Mouse (Mus musculus): ENCODE results near the gene Spag4. TPM values are rescaled to one million over a fixed set of nuclear protein-coding genes. Genes with fewer than 3 reads are reported as not detected.

The Spag4 gene
- 2.8 and 2.9 TPM in 2 replicates for polyA plus RNA-seq (2015; fragmentation: Nextera tagmentation; extraction: Ambion mirVana)

DNA sequence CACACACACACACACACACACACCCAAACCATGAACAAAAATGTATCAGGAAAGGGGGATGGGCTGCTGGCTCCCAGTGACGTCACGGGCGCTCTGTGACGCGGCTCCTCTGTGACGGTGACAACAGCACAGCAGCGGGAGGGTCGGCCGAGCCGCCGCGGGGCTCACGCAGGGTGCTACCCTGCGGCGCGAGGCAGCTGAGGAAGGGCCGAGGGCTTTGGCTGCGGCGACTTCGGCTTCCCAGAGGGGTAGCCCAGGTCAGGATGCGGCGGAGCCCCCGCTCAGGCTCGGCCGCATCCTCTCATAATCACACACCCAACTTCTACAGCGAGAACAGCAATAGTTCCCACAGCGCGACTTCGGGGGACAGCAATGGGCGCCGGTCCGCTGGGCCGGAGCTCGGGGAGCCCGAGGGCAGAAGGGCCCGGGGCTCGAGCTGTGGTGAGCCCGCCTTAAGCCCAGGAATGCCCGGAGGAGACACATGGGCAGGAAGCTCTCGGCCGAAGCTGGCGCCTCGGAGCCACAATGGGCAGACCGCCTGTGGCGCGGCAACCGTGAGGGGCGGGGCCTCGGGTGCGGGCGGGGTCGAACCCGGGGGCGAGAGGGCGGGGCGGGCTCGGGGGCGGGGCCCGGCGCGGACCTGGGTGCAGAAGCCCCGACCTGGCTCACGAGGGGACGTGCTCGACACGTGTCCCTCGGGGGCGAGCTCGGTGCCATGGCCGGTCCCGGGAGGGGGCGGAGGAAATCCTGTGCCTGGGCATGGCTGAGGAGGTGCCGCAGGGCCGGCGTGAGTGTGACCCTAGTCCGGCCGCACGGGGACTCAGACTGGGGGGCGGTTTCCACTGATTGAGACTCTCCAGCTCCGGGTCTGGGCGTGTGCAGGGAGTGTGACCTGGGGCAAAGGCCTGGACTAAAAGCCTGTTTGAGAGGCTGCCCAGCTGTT, at the start of gene Spag4:
Gene Spag4 (plus strand): TSS at position 77 of the 943 bp plus-strand sequence.
- under 1% methylated on average over 73 of the region's 81 CpGs for WGBS

GRCm38 (mm10) chr2:156018106-156018505, 46.9 kb upstream of the Spag4 start:
- Histone ChIP-seq H3K4me3 (replicated peaks) (no peak overlapping the region), H3K27me3 (replicated peaks) (no peaks in the 10 kb centered on the region), H3K9ac (no peak overlapping the region), H3K4me1 (replicated peaks) (no peaks in the 10 kb centered on the region), H3K27ac (no peak overlapping the region), H3K9me3 (no peaks in the 10 kb centered on the region), H3K4me2 (replicated peaks) (no peak overlapping the region), H3K36me3 (peaks cover 34% of the 10 kb centered on the region)
- WGBS, result 76% methylated on average over 3 of the region's 3 CpGs
- ATAC-seq, result no peak

More for the DNA sequence above, at the start of gene Spag4:
- peak; percentile 92 for ATAC-seq
- peak within 1 kb of the TSS; percentile 96 for H3K4me2 ChIP-seq (replicated peaks)
- H3K4me1 ChIP-seq (replicated peaks), result peaks cover 10% of the 10 kb centered on the region
- peaks cover 9% of the 10 kb centered on the region for H3K36me3 ChIP-seq
- H3K27ac ChIP-seq, result peak within 1 kb of the TSS; percentile 78
- peak within 1 kb of the TSS; percentile 74 for H3K9ac ChIP-seq
- H3K4me3 ChIP-seq (replicated peaks), result peak within 1 kb of the TSS; percentile 72
- H3K9me3 ChIP-seq, result no peaks in the 10 kb centered on the region
- no peaks in the 10 kb centered on the region for H3K27me3 ChIP-seq (replicated peaks)

DNA sequence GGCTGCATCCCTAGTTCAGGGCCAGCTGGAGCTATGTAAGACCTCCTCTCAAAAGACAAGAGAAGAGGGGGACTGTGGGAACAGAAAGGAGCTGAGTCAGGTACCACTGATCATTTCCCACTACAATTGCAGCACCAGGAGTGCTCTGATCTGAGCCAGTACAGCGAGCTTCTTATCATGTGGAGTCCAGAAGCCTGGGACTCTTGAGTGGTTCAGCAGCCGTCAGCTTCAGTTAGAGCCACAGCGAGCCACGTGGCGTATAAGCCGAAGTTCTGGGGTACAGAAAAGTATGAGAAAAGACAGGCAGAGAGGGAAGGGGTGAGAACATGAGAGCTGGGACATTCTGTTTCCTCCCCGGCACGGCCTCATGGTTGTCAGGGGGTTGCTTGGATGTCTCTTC, 43.8 kb upstream of the Spag4 start:
- Histone ChIP-seq H3K9me3 (no peaks in the 10 kb centered on the region), H3K27ac (no peak overlapping the region), H3K4me2 (replicated peaks) (no peak overlapping the region), H3K4me3 (replicated peaks) (no peak overlapping the region), H3K4me1 (replicated peaks) (no peaks in the 10 kb centered on the region), H3K36me3 (peaks cover 15% of the 10 kb centered on the region), H3K27me3 (replicated peaks) (no peaks in the 10 kb centered on the region), H3K9ac (no peak overlapping the region)
- no peak for ATAC-seq
- WGBS, result 86% methylated on average over 8 of the region's 8 CpGs

GRCm38 (mm10) chr2:156021765-156022164, 43.2 kb upstream of the Spag4 start:
- Histone ChIP-seq H3K27me3 (replicated peaks) (no peaks in the 10 kb centered on the region), H3K27ac (no peak overlapping the region), H3K9me3 (no peaks in the 10 kb centered on the region), H3K4me3 (replicated peaks) (no peak overlapping the region), H3K9ac (no peak overlapping the region), H3K4me2 (replicated peaks) (no peak overlapping the region), H3K4me1 (replicated peaks) (no peaks in the 10 kb centered on the region), H3K36me3 (peaks cover 13% of the 10 kb centered on the region)
- no peak for ATAC-seq
- 85% methylated on average over 2 of the region's 2 CpGs for WGBS

GRCm38 (mm10) chr2:156025482-156025881, 39.5 kb upstream of the Spag4 start:
- Histone ChIP-seq H3K4me1 (replicated peaks) (no peaks in the 10 kb centered on the region), H3K27ac (no peak overlapping the region), H3K27me3 (replicated peaks) (no peaks in the 10 kb centered on the region), H3K4me2 (replicated peaks) (no peak overlapping the region), H3K4me3 (replicated peaks) (no peak overlapping the region), H3K9me3 (no peaks in the 10 kb centered on the region), H3K9ac (no peak overlapping the region), H3K36me3 (no peaks in the 10 kb centered on the region)
- ATAC-seq, result no peak

GRCm38 (mm10) chr2:156039390-156039789, 25.6 kb upstream of the Spag4 start:
- H3K4me2 ChIP-seq (replicated peaks), result no peak overlapping the region
- no peak for ATAC-seq
- no peak overlapping the region for H3K4me3 ChIP-seq (replicated peaks)
- H3K27me3 ChIP-seq (replicated peaks), result no peaks in the 10 kb centered on the region
- 74% methylated on average over 3 of the region's 3 CpGs for WGBS
- H3K4me1 ChIP-seq (replicated peaks), result no peaks in the 10 kb centered on the region
- no peaks in the 10 kb centered on the region for H3K9me3 ChIP-seq
- no peak overlapping the region for H3K9ac ChIP-seq
- no peak overlapping the region for H3K27ac ChIP-seq
- H3K36me3 ChIP-seq, result no peaks in the 10 kb centered on the region

DNA sequence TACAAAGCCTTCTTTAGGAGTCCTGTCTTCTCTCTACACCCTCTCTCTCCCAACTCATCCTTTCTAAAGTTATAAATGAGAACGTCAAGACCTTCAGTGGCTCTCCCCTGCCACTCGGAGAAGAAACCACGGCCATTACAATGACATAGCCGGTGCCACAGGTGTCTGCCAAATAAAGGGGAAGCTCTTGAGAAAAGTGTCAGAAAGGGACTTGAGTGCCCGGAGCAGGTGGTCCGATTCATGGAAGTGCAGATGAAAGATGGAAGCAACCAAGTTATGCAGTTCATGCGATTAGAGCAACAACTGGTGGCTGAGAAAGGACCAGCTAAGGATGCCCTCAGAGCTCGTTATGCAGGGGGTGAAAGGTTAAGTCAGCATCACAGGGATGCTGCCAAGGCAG, 22.1 kb upstream of the Spag4 start:
- no peak overlapping the region for H3K9ac ChIP-seq
- ATAC-seq, result no peak
- no peak overlapping the region for H3K4me3 ChIP-seq (replicated peaks)
- H3K36me3 ChIP-seq, result no peaks in the 10 kb centered on the region
- H3K4me1 ChIP-seq (replicated peaks), result no peaks in the 10 kb centered on the region
- no peak overlapping the region for H3K27ac ChIP-seq
- H3K4me2 ChIP-seq (replicated peaks), result no peak overlapping the region
- H3K27me3 ChIP-seq (replicated peaks), result 0 out of 2 replicates have a peak, but pooled peaks cover 4% of the 10 kb centered on the region
- no peaks in the 10 kb centered on the region for H3K9me3 ChIP-seq
- WGBS, result 85% methylated on average over 8 of the region's 8 CpGs

GRCm38 (mm10) chr2:156047929-156048328, 17.0 kb upstream of the Spag4 start:
- Histone ChIP-seq H3K36me3 (no peaks in the 10 kb centered on the region), H3K4me3 (replicated peaks) (peak overlapping the region; percentile 10; the same call in 1 of the 2 replicates), H3K27me3 (replicated peaks) (0 out of 2 replicates have a peak, but pooled peaks cover 4% of the 10 kb centered on the region), H3K4me2 (replicated peaks) (peak overlapping the region; percentile 50), H3K27ac (no peak overlapping the region), H3K9ac (no peak overlapping the region), H3K4me1 (replicated peaks) (no peaks in the 10 kb centered on the region), H3K9me3 (no peaks in the 10 kb centered on the region)
- ATAC-seq, result peak; percentile 61
- 7% methylated on average over 19 of the region's 19 CpGs for WGBS

DNA sequence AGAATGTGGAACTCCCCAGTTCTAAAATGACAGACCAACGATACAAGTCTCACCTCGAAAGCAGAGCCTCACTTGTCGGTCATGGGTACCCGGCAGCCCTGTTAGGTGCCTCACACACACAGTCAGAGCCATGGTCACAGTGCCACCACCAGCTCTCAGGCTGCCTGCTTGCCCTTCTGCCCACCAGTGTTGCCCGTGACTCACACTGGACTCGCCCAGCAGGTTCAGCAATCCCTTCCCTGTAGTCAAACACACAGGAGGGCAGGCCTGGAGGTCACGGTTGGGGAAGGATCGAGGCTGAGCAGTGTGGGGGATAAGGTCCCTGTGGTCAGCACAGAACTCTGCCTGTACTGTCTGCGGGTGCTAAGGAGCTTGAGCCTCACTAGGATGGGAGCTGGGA, 12.2 kb upstream of the Spag4 start, which contains the start of gene Fer1l4:
Gene Fer1l4 (minus strand): TSS at position 132 of the 400 bp plus-strand sequence.
- ATAC-seq, result no peak
- no peak within 1 kb of the TSS for H3K9ac ChIP-seq
- no peaks in the 10 kb centered on the region for H3K27me3 ChIP-seq (replicated peaks)
- no peak within 1 kb of the TSS for H3K27ac ChIP-seq
- H3K36me3 ChIP-seq, result no peaks in the 10 kb centered on the region
- 68% methylated on average over 9 of the region's 9 CpGs for WGBS
- H3K9me3 ChIP-seq, result no peaks in the 10 kb centered on the region
- no peak within 1 kb of the TSS for H3K4me3 ChIP-seq (replicated peaks)
- no peaks in the 10 kb centered on the region for H3K4me1 ChIP-seq (replicated peaks)
- no peak within 1 kb of the TSS for H3K4me2 ChIP-seq (replicated peaks)

- Histone ChIP-seq H3K4me2 (replicated peaks) (peak overlapping the region; percentile 96), H3K4me1 (replicated peaks) (peaks cover 10% of the 10 kb centered on the region), H3K9me3 (no peaks in the 10 kb centered on the region), H3K9ac (peak overlapping the region; percentile 74), H3K4me3 (replicated peaks) (peak overlapping the region; percentile 72), H3K27me3 (replicated peaks) (no peaks in the 10 kb centered on the region), H3K36me3 (peaks cover 14% of the 10 kb centered on the region), H3K27ac (no peak overlapping the region)
- no peak; the same call in 1 of the 2 replicates for ATAC-seq
- 30% methylated on average over 10 of the region's 10 CpGs for WGBS
These were observed 1.2 kb downstream of the Spag4 start for GRCm38 (mm10) chr2:156066126-156066525.

- no peak overlapping the region for H3K4me3 ChIP-seq (replicated peaks)
- no peaks in the 10 kb centered on the region for H3K9me3 ChIP-seq
- no peak for ATAC-seq
- peaks cover 22% of the 10 kb centered on the region for H3K36me3 ChIP-seq
- peaks cover 10% of the 10 kb centered on the region for H3K4me1 ChIP-seq (replicated peaks)
- H3K27ac ChIP-seq, result no peak overlapping the region
- no peak overlapping the region for H3K4me2 ChIP-seq (replicated peaks)
- WGBS, result 90% methylated on average over 10 of the region's 10 CpGs
- H3K27me3 ChIP-seq (replicated peaks), result no peaks in the 10 kb centered on the region
- H3K9ac ChIP-seq, result no peak overlapping the region
These were observed 2.9 kb downstream of the Spag4 start for GRCm38 (mm10) chr2:156067916-156068315.

DNA sequence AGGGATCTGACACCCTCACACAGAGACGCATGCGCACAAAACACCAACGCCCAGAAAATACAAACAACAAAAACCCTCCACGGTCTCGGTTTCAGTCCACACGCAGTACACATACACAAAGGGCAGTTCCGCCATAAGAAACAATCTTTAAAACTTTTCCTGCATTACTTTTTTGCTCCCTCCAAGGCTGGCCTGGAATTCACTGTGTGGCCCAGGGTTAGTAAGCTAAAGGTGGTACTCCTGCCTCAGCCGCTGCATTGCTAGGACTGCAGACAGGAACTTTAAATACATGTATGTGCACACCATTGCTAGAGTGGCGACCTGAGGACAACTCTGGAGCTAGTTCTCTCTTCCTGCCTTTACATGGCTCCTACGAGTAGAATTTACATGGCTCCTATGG, 6.3 kb downstream of the Spag4 start:
- Histone ChIP-seq H3K4me1 (replicated peaks) (peaks cover 4% of the 10 kb centered on the region), H3K9me3 (no peaks in the 10 kb centered on the region), H3K9ac (no peak overlapping the region), H3K4me3 (replicated peaks) (no peak overlapping the region), H3K36me3 (peaks cover 42% of the 10 kb centered on the region), H3K27me3 (replicated peaks) (no peaks in the 10 kb centered on the region), H3K27ac (no peak overlapping the region), H3K4me2 (replicated peaks) (no peak overlapping the region)
- ATAC-seq, result no peak
- 96% methylated on average over 10 of the region's 10 CpGs for WGBS
